Mouse (Mus musculus) A20 (cell line): ENCODE data around the gene Tes3-ps.

ENCODE experiments used
- DNase-seq: peaks from one replicate; pipeline ENCODE4 v3.0.0-alpha.2; 2011; ENCODE audit warnings: low read depth, low spot score

The Tes3-ps gene

DNA sequence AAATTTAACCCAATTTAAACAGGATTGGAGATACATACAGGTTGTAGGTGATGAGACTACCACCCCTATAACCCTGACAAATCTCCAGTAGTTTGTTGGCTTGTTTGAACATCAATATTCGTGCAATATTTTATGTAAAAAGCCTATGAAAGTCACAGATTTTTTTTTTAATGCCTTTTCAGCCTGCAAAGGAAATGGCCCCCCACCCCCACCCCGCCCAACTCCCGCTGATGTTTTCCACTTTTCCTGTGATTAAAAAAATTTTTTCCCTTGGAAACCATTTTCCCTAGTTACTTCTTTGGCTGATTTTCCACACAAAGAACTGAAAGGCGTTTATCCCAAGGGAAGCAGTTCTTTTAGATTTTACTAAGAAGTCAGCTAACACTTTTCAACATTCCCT is 11.4 kb downstream of the Tes3-ps start, which contains the start of gene Ecm2:
Ecm2 (plus strand) TSS at position 301 of the 400 bp plus-strand sequence.
- no peak for DNase-seq

DNA sequence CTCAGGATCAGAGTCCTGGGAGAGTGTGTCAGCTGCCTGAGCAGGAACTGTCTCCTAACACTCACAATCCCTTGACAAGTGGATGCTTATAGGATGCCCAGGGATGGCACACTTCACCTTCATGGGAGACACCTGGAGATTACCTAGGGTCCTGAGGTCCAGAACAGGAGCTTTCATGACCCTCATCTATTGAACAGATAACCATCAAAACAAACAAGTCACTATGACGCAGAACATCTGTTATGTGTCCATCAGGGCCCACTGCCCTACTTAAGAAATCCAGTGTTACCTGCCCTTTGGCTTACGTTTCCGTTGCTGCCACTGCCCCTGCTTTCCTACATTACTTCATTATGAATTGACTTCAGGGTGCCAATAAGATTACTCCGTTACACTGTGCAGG is 12.7 kb downstream of the Tes3-ps start:
- DNase-seq = no peak

DNA sequence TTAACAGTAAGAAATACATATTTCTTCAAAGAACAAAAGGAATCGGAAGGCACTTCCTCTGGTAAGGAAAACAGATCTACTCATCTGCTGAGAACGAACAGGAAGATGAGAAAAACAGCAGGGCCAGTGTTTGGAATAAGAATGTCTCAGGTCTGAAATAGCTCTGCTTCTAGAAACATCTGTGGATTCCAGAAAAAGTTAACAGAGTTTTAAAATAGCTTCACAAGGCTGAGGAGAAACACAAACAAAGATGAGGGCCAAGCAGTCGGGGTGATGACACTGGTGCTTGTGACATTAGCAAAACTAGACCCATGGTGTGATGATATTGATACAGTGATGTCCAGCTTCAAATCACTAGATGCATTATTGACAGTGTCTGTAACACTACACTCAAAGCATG is 14.1 kb downstream of the Tes3-ps start:
- no peak for DNase-seq

DNA sequence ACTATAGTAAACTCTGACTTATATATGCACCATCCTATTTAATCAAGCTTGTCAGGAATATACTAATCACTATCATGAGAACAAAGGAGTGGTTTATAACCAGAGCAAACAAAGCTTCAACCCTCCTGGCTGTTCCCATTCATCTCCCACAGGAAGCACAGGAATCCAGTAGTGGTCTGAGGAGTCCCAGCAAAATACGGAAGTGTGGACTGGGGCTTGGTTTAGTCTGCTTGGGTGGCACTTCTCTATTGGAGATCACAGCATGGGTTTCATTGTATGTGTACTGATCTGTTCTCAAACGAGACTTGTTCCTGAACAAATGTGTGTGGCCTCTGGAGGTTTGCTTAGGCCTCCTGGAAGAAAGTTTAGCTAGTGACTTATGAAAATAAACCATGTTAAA is 25.6 kb downstream of the Tes3-ps start:
- DNase-seq = no peak

DNA sequence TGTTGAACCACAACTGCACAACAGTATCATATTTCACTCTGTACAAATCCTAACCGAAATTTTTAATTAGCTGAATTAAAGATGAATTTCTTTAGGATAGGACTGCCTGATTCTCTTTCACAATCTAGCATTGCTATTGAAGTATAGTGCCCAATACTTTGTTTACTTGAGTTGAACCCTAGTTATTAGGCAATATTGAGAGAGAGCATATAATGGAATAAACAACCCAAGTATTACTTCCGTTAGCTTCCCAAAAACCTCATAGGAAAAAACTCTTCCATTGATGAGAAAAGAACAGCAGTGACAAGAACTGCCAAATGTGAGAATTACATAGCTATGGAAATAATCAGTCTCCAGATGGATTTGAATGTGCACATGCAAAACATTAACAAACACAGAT is 33.1 kb downstream of the Tes3-ps start:
- no peak for DNase-seq

DNA sequence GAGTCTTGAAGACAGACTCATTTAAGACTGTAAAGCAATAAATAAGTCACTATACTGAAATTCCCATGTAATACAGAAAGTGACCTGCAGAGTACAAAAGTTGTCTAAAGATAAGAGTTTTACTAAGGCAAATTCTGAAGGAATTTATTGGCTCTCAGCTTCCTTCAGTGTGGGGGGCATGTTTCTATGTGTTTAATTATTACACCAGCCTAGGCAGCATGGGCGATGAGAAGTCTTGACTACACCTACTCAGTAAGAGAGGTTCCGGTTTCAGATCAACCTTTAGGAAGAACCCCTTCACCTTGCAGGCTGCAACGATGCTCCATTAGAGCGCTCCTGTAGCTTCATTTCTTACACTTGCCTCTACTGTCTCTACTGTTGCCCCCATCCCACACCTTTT is 37.5 kb downstream of the Tes3-ps start:
- DNase-seq = no peak

DNA sequence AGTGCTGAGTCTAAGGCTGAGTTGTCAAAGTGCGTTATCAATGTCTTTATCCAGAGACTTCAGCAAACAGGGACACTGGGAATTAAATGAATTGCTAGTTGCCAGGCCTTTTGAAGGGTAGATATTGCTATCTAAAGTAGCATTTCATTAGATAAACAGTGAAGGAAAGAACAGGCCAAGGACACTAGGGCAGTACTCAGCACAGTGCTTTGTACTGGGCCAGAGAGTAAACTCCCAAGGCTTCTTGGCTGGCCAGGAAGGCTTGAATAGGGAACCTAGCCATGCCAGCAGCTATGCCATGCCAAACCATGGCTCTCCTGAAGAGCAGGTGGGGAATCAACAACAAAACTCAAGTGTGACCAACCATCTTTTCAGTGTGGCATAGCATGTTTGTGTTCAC is 43.8 kb downstream of the Tes3-ps start:
- no peak for DNase-seq

DNA sequence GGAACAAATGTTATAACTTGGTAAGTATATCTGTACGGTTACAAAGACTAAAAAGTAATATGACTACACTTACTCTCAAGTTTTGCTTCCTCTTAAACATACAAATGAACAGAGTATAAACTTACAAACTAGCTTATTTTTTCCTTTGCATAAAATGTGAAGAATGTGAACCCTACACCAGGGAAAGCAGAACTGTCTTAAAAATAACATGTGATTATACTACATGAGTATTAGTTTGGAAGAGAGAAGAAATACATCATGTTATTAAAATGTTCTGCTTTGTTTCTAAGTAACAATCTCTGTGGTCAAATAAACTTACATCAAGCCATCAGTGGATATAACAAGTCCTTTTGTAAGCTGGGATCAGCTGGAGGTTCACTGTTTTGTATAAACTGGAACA is 45.6 kb downstream of the Tes3-ps start:
- peak; percentile 9 for DNase-seq

DNA sequence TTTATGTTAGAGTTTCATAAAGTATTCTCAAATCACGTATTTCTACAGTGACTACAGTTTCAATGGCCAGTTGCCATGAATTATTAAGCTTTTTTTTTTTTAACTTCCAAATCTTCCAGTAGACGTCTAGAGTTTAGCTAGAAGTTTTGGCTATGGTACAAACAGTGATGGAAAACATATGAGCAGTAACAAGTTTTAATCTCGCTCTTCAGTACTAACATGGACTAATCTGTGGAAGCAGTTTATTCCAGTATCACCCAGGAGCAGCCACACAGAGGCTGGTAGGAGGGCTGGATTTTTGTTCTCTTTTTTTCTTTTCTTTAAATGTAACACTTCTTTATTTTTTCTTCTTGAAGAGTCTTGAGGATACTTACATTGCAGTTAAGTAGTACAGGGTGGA is 51.2 kb downstream of the Tes3-ps start, which contains the start of gene Aspn:
Aspn (plus strand) TSS at position 165 of the 400 bp plus-strand sequence.
- DNase-seq = no peak

DNA sequence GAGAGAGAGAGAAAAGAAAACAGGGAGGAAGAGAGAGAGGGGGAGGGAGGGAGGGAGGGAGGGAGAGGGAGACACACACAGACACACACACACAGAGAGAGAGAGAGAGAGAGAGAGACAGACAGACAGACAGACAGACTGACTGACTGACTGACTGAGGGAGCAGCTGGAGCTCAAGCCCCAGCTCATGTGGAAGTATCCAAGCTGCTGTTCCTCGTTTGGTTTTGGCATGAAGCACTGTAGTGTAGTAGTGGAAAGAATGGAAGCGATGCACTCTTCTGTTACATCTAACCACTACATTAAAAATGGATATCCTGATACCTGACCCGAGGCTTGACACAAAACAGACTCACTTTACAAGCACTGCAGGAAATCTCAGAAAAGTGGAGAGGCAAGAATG is 52.5 kb downstream of the Tes3-ps start:
- DNase-seq = no peak
